Comparison of ENCODE assay signal across 8 mouse cellular contexts in the genomic region with DNA sequence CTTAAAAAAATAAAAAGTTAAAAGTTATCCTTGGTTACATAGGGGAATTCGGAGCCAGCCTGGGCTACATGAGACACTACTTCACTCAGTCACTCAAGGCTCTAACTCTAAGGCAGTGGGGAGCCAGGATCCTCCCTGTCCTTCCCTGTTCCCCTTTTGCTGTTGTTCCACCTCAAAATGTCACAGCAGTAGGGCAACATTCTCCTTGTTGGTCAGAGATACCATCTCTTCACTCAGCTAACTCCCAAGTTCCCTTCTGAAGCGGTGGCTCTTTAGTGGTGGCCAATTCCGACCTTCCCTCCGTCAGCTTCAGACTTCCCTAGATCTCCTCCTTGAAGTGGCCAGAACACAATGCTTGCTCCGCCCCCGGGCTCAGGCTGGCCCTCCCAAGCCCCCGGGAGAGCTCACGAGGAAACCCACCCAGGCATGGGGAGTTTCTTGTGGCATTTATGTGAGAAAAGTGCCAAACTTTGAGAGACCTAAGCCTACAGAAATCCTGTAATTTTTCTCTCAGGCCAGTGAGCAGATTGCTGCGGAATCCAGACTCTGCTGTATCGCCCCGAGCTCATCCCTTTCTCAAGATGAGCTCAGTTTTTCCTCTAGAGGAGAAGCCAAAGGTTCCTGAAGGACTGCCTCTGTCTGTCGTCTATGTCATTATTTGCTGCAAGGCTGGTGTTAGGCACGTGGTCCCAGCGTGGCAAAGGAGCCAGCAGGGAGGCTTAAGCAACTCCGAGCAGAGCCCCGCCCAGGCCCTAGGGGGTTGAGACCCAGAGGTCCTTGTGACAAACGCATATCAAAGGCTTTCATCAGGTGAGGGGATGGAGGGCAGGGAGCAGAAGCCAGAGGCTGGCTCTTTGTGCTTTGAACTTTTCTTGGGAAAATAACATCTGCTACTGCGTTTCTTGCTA. TPM values are rescaled to one million over a fixed set of nuclear protein-coding genes. Genes with fewer than 3 reads are reported as not detected.
DNase-seq lines count a peak whose midpoint lies in the region; ATAC-seq and TF ChIP-seq lines count a peak whose summit lies in the region.

No protein-coding gene starts in this region.

- H3K4me2 ChIP-seq in limb, embryonic 14.5 days (replicated peaks; ENCODE audit: low read depth, low read length, severe bottlenecking) = peak overlapping the region; percentile 27
- peak overlapping the region; percentile 31 for H3K4me2 ChIP-seq in midbrain, embryonic 13.5 days (replicated peaks)

- no peaks in the 10 kb centered on the region for H3K9me3 ChIP-seq in forebrain, embryonic 10.5 days
- no peaks in the 10 kb centered on the region for H3K9me3 ChIP-seq in limb, embryonic 14.5 days (ENCODE audit: control insufficient read depth, low read length)
- H3K9me3 ChIP-seq in midbrain, embryonic 13.5 days = no peaks in the 10 kb centered on the region

- peak overlapping the region; percentile 33 for H3K4me3 ChIP-seq in forebrain, embryonic 10.5 days
- peak overlapping the region; percentile 8; the same call in 1 of the 2 replicates for H3K4me3 ChIP-seq in limb, embryonic 14.5 days (replicated peaks; ENCODE audit: low read length)
- no peak overlapping the region for H3K4me3 ChIP-seq in midbrain, embryonic 13.5 days (replicated peaks)

- TF ChIP-seq POLR2A in limb, embryonic 14.5 days (IDR thresholded peaks at IDR 0.05; ENCODE audit: borderline replicate concordance, extremely low read depth, insufficient read depth, insufficient read length) = no peak

- peak; percentile 9 for DNase-seq in ovary, postnatal 14 days (ENCODE audit: low spot score)
- DNase-seq in ovary, postnatal 10 days (ENCODE audit: low spot score) = no peak
- peak; percentile 45 for DNase-seq in forebrain, embryonic 10.5 days (ENCODE audit: extremely low spot score, low spot score)
- peak; percentile 25 to 39 for DNase-seq in heart, postnatal 36 days
- DNase-seq in limb, embryonic 14.5 days (ENCODE audit: low spot score) = peak; percentile 59
- no peak for DNase-seq in frontal cortex, adult 2 months (ENCODE audit: extremely low spot score in 1 of 2, low spot score in 1 of 2)

- H3K4me1 ChIP-seq in forebrain, embryonic 10.5 days = peaks cover 19% of the 10 kb centered on the region
- H3K4me1 ChIP-seq in limb, embryonic 14.5 days (ENCODE audit: control insufficient read depth, insufficient read depth, low read length) = peaks cover 6% of the 10 kb centered on the region; the same call in 1 of the 2 replicates
- peaks cover 20% of the 10 kb centered on the region for H3K4me1 ChIP-seq in midbrain, embryonic 13.5 days (replicated peaks)

- no peak for ATAC-seq in limb, embryonic 14.5 days (ENCODE audit: low FRiP score, low read depth)
- no peak for ATAC-seq in midbrain, embryonic 13.5 days
- ATAC-seq in erythroid progenitor cell, adult 5-6 weeks (replicated peaks; ENCODE audit: low FRiP score, poor library complexity, severe bottlenecking) = no peak

- 6% methylated on average over 18 of the region's 18 CpGs for WGBS in forebrain, embryonic 10.5 days
- WGBS in limb, embryonic 14.5 days = 4% methylated on average over 18 of the region's 18 CpGs
- WGBS in midbrain, embryonic 13.5 days = 5% methylated on average over 18 of the region's 18 CpGs

- H3K27me3 ChIP-seq in forebrain, embryonic 10.5 days (ENCODE audit: poor library complexity, severe bottlenecking) = peaks cover 13% of the 10 kb centered on the region
- H3K27me3 ChIP-seq in limb, embryonic 14.5 days (ENCODE audit: control insufficient read depth, insufficient read depth, low read length) = no peaks in the 10 kb centered on the region
- H3K27me3 ChIP-seq in midbrain, embryonic 13.5 days = no peaks in the 10 kb centered on the region

- H3K27ac ChIP-seq in forebrain, embryonic 10.5 days = peak overlapping the region; percentile 62
- H3K27ac ChIP-seq in limb, embryonic 14.5 days (replicated peaks; ENCODE audit: low read depth, low read length) = no peak overlapping the region
- no peak overlapping the region for H3K27ac ChIP-seq in midbrain, embryonic 13.5 days

- H3K9ac ChIP-seq in limb, embryonic 14.5 days (ENCODE audit: low read depth, low read length, severe bottlenecking) = 0 out of 2 replicates have a peak overlapping the region, but pooled peaks have one; percentile 13
- 0 out of 2 replicates have a peak overlapping the region, but pooled peaks have one; percentile 32 for H3K9ac ChIP-seq in midbrain, embryonic 13.5 days (replicated peaks)

- intact Hi-C loops in heart, postnatal 36 days (cut with DNase I) = loop anchor here (10.0 kb wide), 3 partner anchors 64 to 474 kb away; no protein-coding TSS in a partner anchor

- H3K36me3 ChIP-seq in forebrain, embryonic 10.5 days (replicated peaks) = no peaks in the 10 kb centered on the region
- no peaks in the 10 kb centered on the region for H3K36me3 ChIP-seq in limb, embryonic 14.5 days (ENCODE audit: control insufficient read depth, insufficient read depth, low read length)
- no peaks in the 10 kb centered on the region for H3K36me3 ChIP-seq in midbrain, embryonic 13.5 days

RNA-seq across cellular contexts. Expression of gene Psmd12, which starts 31.3 kb away (rescaled TPM):
- 231 and 246 TPM in 2 replicates for polyA plus RNA-seq in forebrain, embryonic 10.5 days (2016; fragmentation: Nextera tagmentation; extraction: Ambion mirVana)
- 10 to 100 TPM; 89.6 to 92.4 TPM for total RNA-seq in heart, postnatal 36 days (2021)
- 47.2 and 70.9 TPM in 2 replicates for polyA plus RNA-seq in limb, embryonic 14.5 days (2012; rRNA removed)
- 156 and 158 TPM in 2 replicates for polyA plus RNA-seq in limb, embryonic 14.5 days (2014; fragmentation: Nextera tagmentation; extraction: Ambion mirVana)
- 175 and 178 TPM in 2 replicates for polyA plus RNA-seq in midbrain, embryonic 13.5 days (2015; fragmentation: Nextera tagmentation; extraction: Ambion mirVana)
- 58.4 and 61.0 TPM in 2 replicates for polyA plus RNA-seq in frontal cortex, adult 2 months (2012; rRNA removed)
- 34.0 and 44.0 TPM in 2 replicates for total RNA-seq in erythroid progenitor cell, adult 5-6 weeks (2015; ENCODE audit: low replicate concordance)
- 74.1 and 85.4 TPM in 2 replicates for total RNA-seq in erythroid progenitor cell, adult 5-6 weeks (2017; ENCODE audit: low replicate concordance)

RNA-seq across cellular contexts. Expression of gene Helz, which starts 37.1 kb away (rescaled TPM):
- 20.5 and 23.0 TPM in 2 replicates for polyA plus RNA-seq in forebrain, embryonic 10.5 days (2016; fragmentation: Nextera tagmentation; extraction: Ambion mirVana)
- 10 to 100 TPM; 24.4 to 27.7 TPM for total RNA-seq in heart, postnatal 36 days (2021)
- 15.9 and 20.7 TPM in 2 replicates for polyA plus RNA-seq in limb, embryonic 14.5 days (2012; rRNA removed)
- polyA plus RNA-seq in limb, embryonic 14.5 days (2014; fragmentation: Nextera tagmentation; extraction: Ambion mirVana) = 21.6 and 22.4 TPM in 2 replicates
- polyA plus RNA-seq in midbrain, embryonic 13.5 days (2015; fragmentation: Nextera tagmentation; extraction: Ambion mirVana) = 17.7 and 18.4 TPM in 2 replicates
- 16.3 and 16.6 TPM in 2 replicates for polyA plus RNA-seq in frontal cortex, adult 2 months (2012; rRNA removed)
- total RNA-seq in erythroid progenitor cell, adult 5-6 weeks (2015; ENCODE audit: low replicate concordance) = 7.9 and 8.8 TPM in 2 replicates
- total RNA-seq in erythroid progenitor cell, adult 5-6 weeks (2017; ENCODE audit: low replicate concordance) = 7.3 and 8.0 TPM in 2 replicates

RNA-seq across cellular contexts. Expression of gene Pitpnc1, which starts 40.1 kb away (rescaled TPM):
- polyA plus RNA-seq in forebrain, embryonic 10.5 days (2016; fragmentation: Nextera tagmentation; extraction: Ambion mirVana) = 26.8 and 32.0 TPM in 2 replicates
- 10 to 100 TPM; 60.7 to 68.4 TPM for total RNA-seq in heart, postnatal 36 days (2021)
- 20.4 and 22.2 TPM in 2 replicates for polyA plus RNA-seq in limb, embryonic 14.5 days (2012; rRNA removed)
- 25.2 and 30.3 TPM in 2 replicates for polyA plus RNA-seq in limb, embryonic 14.5 days (2014; fragmentation: Nextera tagmentation; extraction: Ambion mirVana)
- 35.0 and 36.7 TPM in 2 replicates for polyA plus RNA-seq in midbrain, embryonic 13.5 days (2015; fragmentation: Nextera tagmentation; extraction: Ambion mirVana)
- 25.3 and 26.6 TPM in 2 replicates for polyA plus RNA-seq in frontal cortex, adult 2 months (2012; rRNA removed)
- 27.4 and 35.2 TPM in 2 replicates for total RNA-seq in erythroid progenitor cell, adult 5-6 weeks (2015; ENCODE audit: low replicate concordance)
- total RNA-seq in erythroid progenitor cell, adult 5-6 weeks (2017; ENCODE audit: low replicate concordance) = 14.7 and 21.9 TPM in 2 replicates

Comparison
In these comparisons a context has a peak if more than half of its experiments do, and no peak if none do; other contexts are left out.
1. DNase-seq: peak in ovary, postnatal 14 days (single experiment), forebrain, embryonic 10.5 days (single experiment), heart, postnatal 36 days (2 of 2) and limb, embryonic 14.5 days (single experiment); none in ovary, postnatal 10 days (single experiment) and frontal cortex, adult 2 months (0 of 2).